Mouse (Mus musculus): ENCODE data around the gene Trat1. TPM values are rescaled to one million over a fixed set of nuclear protein-coding genes. Genes with fewer than 3 reads are reported as not detected.

Gene Trat1
- polyA plus RNA-seq (2012), result not detected in 2 replicates

DNA sequence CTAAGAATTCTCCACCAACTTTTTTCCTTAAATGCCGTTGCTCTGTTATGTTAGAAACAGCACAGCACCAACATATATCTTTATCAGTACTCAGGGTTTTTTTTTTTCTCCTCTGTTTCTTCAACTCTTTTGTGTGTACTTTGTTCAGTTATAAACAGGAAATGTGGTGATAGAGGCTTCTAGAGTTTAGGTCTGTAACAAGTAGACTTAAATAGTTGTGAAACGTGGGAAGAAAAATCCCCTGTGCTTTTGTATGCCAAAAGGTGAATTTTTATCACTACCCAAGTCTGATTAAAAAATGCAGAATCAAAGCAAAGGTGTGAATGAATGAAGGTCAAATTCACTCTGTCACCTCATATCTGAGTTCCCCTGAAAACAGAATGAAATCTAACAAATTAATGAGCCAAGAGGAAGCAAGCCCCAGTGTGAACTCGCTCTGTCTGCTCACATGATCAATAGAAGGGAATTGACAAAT lies at the start of gene Trat1:
Trat1 (minus strand) TSS at position 51 of the 475 bp plus-strand sequence.
- TF ChIP-seq GATA1 (IDR thresholded peaks at IDR 0.05; ENCODE audit: low read length), result no peak

DNA sequence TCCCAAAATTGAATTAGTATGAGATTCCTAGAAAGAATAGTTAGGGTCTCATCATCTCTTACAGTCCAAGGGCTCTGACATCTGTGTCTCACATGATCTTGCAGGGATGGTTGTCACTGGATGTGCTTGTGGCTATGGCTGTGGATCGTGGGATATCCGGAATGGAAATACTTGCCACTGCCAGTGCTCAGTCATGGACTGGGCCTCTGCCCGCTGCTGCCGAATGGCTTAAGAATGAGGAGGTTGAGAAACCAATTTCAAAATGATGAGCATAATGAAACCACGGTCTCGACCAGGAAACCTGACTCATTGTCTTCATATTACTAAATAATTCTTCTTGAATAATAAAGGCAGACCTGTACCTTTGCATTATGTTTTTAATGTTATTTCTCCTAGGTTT lies 46.7 kb upstream of the Trat1 start:
- TF ChIP-seq GATA1 (IDR thresholded peaks at IDR 0.05; ENCODE audit: low read length), result no peak

DNA sequence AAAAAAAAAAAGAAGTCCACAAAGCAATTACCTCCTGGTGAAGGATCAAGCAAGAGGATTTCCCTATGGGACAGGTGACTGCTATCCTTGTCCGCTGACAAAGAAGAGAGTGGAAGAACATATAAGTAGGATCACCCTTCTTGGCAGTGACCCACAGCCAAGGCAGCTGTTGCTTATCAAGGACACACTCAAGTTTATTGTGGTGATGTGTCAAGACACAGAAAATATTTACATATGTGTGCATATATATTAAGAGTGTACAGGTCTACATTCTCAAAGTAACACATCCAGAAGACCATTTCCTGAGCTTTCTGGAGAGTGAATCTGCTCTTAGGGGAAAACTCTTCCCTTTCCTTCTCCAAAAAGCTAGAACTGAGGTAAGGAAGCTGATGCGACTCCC lies 44.9 kb upstream of the Trat1 start, which contains the start of gene Retnlb:
Retnlb (plus strand) TSS at position 162 of the 400 bp plus-strand sequence.
- no peak for TF ChIP-seq GATA1 (IDR thresholded peaks at IDR 0.05; ENCODE audit: low read length)

DNA sequence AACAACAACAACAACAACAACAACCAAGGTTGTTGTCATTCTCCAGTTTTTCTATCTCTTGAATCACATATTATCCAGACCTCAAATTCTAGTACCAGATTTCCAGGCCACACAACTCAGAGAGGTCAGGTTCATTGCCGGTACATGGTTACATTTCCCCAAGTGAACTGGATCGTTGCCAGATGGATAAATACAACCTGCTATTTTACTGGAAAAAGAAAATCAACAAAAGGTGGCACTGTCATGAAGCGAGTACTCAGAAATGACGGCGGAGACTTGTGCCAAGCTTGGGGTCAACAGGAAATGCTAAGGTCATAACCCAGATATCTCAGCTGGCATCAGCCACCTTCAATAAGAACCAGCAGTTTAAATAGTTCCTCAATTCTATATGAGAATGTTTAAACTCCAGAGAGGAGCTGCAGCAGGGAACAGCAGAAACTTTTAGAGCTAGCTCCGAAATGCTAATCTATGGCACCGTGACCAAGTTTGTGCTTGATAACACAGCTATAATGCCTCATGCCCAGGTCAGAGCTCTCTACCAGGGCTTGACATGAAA lies 40.1 kb upstream of the Trat1 start:
- no peak for TF ChIP-seq GATA1 (IDR thresholded peaks at IDR 0.05; ENCODE audit: low read length)

DNA sequence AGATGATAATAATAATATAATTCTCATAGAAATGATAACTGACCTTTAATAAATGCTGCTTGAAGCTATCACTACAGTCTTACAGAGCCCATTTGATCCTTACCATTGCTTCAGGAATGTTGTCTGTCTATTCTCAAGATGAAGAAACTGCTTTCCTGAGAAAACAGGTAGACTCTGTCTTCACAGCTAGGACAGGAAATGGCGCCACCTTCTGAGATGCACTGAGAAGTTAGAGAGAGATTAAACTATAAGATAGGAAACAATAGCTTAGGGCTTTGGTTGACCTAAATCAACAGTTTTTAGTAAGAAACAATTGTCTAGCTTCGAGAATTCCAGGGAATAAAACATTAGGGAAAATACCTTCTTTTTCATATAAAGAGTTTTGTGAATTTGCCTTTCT lies 37.6 kb upstream of the Trat1 start:
- no peak for TF ChIP-seq GATA1 (IDR thresholded peaks at IDR 0.05; ENCODE audit: low read length)

GRCm38 (mm10) chr16:48806521-48806920 lies 34.7 kb upstream of the Trat1 start:
- TF ChIP-seq GATA1 (IDR thresholded peaks at IDR 0.05; ENCODE audit: low read length), result no peak

DNA sequence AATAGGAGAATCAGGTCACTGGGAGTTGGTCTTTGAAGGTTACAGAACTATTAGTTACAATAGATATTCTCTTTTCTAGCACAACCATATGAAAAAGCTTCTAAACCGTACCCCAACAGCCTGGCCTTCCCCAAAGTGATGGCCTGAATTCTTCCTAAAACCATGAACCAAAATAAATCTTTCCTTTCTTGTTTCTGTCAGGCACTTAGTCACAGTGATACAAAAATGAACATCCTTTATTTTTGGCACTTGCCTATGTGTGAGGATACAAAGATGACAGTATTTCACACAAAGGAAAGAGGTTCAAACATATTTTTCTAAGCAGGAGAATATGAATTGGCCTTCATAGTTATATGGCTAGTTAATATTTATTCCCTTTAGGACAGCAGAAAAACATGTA lies 33.6 kb upstream of the Trat1 start:
- no peak for TF ChIP-seq GATA1 (IDR thresholded peaks at IDR 0.05; ENCODE audit: low read length)

DNA sequence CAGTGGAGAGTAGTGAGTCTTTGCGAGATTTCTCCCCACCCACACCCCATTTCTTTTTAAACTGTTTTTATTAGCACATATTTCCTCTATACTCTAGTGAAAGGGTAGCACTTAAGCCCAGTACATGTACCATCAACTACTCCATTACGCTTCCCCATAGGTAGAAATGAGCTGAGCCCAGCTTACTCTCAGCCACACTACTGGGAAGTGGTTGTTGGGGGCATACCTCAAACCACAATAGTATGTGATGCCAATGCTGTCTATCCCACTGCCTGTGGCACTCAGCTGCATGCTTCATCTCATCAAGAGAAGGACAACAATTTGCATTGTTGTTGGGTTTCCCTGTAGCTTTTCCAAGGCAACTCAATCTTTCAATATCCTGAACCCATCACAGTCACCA lies 29.1 kb upstream of the Trat1 start:
- no peak for TF ChIP-seq GATA1 (IDR thresholded peaks at IDR 0.05; ENCODE audit: low read length)

DNA sequence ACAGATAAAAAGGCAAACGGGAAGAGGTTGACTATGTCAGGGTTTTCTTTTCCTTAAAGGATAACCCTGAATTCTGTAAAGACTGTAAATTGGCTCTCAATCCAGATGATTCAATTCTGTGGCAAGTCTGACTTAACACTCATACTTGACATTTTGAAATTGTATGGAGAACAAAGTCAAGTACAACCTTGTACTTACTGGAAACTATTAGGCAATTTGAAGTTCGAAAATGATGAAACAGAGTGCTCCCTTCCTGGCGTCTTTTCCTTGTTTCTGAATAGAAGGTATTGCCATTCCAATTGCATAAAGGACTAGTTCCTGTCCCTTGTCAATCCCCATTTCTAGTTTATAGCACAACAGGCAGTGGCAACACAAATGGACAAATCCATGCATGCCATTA lies 27.6 kb upstream of the Trat1 start:
- no peak for TF ChIP-seq GATA1 (IDR thresholded peaks at IDR 0.05; ENCODE audit: low read length)

DNA sequence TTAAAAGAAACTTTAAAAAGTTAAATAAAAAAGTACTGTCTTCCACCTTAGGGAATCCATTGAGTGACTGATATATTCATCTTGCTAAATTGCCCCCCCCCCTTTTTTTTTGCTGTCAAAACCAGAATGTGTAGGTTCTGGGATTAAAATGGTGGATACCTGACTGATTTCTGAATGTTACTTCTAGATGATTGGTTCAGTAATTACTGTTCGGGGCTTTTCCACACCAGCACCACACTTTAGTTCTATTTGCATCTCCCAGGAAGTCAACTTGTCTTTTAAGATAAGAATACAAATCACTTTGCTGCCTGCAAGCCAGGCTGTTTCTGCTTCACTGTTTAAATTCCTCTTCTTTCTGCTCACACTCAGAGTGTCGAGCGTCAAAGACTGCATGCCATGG lies 26.5 kb upstream of the Trat1 start:
- TF ChIP-seq GATA1 (IDR thresholded peaks at IDR 0.05; ENCODE audit: low read length), result no peak

DNA sequence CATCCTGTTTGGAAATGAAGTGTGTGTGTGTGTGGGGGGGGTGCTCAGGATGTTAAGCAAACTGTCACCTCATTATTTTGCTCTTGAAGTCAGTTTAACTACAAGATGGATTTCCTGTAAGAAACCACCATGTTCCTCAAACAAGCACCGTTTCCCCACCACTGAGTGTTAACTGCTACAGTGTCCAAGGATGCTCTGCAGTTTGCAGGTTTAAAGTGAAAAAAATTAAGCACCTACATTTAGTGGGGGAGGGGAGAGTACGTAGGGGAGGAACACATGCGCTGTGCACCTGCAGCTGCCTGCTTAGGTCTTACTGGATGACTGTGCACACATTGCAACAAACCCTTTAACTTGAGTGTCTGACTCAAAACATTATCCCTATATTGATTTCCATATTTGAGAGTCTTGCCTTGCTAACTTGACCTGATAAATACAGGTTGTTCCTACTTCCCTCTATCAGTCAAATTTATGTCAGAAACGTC lies 16.9 kb upstream of the Trat1 start:
- no peak for TF ChIP-seq GATA1 (IDR thresholded peaks at IDR 0.05; ENCODE audit: low read length)

DNA sequence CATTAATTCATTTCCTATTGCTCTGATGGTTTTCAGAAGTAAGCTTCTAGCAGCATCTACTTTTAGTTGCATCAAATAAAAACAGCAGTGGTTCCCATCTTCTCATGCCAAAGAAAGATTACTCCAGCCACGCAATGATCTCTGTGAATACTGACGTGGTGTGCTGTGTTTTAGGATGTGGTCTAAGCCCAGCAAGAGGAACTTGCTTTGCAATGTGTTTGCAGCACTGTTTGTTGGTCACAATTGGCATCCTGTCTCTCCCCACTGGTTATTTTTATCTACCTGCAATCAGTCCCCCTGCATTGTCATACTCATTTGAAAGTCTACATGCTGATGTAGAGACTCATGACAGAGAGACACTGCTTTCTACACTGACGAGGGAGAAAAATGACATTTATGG lies 14.4 kb upstream of the Trat1 start:
- no peak for TF ChIP-seq GATA1 (IDR thresholded peaks at IDR 0.05; ENCODE audit: low read length)

DNA sequence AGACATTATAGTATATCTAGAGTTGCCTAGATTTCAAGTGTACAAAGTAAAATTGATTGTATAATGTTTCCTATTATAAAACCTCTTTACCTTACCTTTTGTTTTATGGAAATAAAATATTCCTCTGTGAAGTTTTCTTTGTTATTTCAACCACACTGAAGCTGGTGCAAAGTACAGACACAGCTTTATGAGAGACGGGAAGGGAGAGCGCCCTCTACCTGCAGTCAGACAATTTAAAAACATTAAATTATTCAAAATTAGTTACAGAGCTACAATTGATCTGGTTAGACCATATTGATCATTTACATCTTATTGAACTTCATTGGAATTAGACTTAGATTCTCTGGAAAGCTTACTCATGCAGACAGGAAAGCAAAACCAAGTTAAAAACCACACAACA lies 5.4 kb upstream of the Trat1 start:
- TF ChIP-seq GATA1 (IDR thresholded peaks at IDR 0.05; ENCODE audit: low read length), result no peak

GRCm38 (mm10) chr16:48769183-48769582 lies 2.6 kb downstream of the Trat1 start:
- no peak for TF ChIP-seq GATA1 (IDR thresholded peaks at IDR 0.05; ENCODE audit: low read length)

DNA sequence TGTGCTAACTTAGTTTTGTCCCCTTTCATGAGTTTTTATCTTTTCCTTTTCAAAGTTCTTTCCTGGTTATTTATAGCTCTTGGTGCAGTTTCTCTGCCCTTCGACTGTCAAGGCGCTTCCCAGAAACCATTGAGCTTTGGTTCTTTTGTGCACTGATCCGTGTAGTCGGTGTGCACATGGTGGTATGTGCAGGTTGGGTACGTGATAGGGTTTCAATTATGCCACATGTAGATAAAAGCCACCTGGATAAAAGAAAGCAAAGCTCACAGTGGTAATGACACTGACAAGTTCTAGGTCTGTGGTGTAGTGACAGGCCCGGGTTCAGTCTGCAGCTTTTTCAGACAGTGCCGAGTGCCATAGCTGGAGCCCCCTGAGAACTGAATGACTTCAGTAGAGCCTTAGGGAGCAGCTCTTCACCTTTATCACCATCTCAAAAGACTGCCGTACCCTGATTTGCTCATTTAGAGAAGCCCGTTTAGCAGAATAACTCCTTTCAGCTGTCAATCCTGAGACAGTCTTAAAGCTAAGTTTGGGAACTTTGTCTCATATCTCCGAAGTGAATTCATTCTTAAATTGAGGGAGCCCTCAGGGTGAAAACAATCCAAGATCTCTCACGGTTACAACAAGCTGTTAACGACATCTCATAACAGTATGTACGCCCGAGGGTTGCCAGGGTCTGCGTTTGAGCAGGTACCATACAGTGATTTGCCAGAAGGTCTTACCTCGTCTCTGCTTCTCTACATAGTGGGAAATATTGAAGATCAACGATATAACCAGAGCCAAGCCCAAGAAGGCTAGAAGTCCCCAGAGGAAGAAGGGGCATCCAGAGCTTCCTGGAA lies 11.0 kb downstream of the Trat1 start:
- TF ChIP-seq GATA1 (IDR thresholded peaks at IDR 0.05; ENCODE audit: low read length), result no peak

GRCm38 (mm10) chr16:48750145-48750827 lies 21.5 kb downstream of the Trat1 start:
- TF ChIP-seq GATA1 (IDR thresholded peaks at IDR 0.05; ENCODE audit: low read length), result no peak
